Mouse (Mus musculus) kidney, embryonic 16.5 days (tissue): ENCODE data around the gene Sel1l3. TPM values are rescaled to one million over a fixed set of nuclear protein-coding genes. Genes with fewer than 3 reads are reported as not detected.

ENCODE experiments used
- ATAC-seq: fragments of 200-750 bp; cut with Nextera tagmentation; 2 replicates; pipeline ENCODE4 v1.8.0; 2017; ENCODE audit warnings: moderate TSS enrichment; ENCODE audit not compliant: low FRiP score, low TSS enrichment
- H3K27ac ChIP-seq: fragments of 300-500 bp; sonication (generic); 2 replicates; pipeline ENCODE4 v1.5.1; 2014; ENCODE audit warnings: low read length
- H3K27me3 ChIP-seq: fragments of 300-500 bp; sonication (generic); 2 replicates; pipeline ENCODE4 v1.6.1; 2014; ENCODE audit warnings: low read length, control low read depth, mixed read lengths; ENCODE audit not compliant: insufficient read depth
- H3K36me3 ChIP-seq: fragments of 300-500 bp; sonication (generic); 2 replicates; pipeline ENCODE4 v1.6.1; 2014; ENCODE audit warnings: low read length, control low read depth, mixed read lengths; ENCODE audit not compliant: insufficient read depth
- H3K4me1 ChIP-seq: fragments of 300-500 bp; sonication (generic); 2 replicates; pipeline ENCODE4 v1.6.1; 2014; ENCODE audit warnings: low read length, control low read depth, mixed read lengths; ENCODE audit not compliant: insufficient read depth
- H3K4me2 ChIP-seq: fragments of 300-500 bp; sonication (generic); replicated peaks from 2 replicates; pipeline ENCODE4 v1.6.1; 2014; ENCODE audit warnings: low read depth, low read length
- H3K4me3 ChIP-seq: fragments of 300-500 bp; sonication (generic); 2 replicates; pipeline ENCODE4 v1.5.1; 2014; ENCODE audit warnings: mild to moderate bottlenecking, low read length
- H3K9ac ChIP-seq: fragments of 300-500 bp; sonication (generic); replicated peaks from 2 replicates; pipeline ENCODE4 v1.6.1; 2014; ENCODE audit warnings: low read length
- H3K9me3 ChIP-seq: fragments of 300-500 bp; sonication (generic); 2 replicates; pipeline ENCODE4 v1.6.1; 2016; ENCODE audit warnings: low read length, control low read depth
- WGBS: fragments of 180-500 bp; shearing (Covaris S2); extraction: QIAGEN DNeasy Blood & Tissue Kit; methylation state at CpG from one replicate; pipeline ENCODE4 v1.1.7; 2014; 5-methylcytosine and 5-hydroxymethylcytosine counted together
- polyA plus RNA-seq: library from polyadenylated mRNA; unstranded; fragments of >200 nt; fragmentation: Nextera tagmentation; extraction: Ambion mirVana; gene quantifications from 2 replicates; pipeline ENCODE4 v1.2.1, GENCODE M21; 2015

Gene Sel1l3
- polyA plus RNA-seq, 1 experiment from 2014 or later, result 18.9 TPM

DNA sequence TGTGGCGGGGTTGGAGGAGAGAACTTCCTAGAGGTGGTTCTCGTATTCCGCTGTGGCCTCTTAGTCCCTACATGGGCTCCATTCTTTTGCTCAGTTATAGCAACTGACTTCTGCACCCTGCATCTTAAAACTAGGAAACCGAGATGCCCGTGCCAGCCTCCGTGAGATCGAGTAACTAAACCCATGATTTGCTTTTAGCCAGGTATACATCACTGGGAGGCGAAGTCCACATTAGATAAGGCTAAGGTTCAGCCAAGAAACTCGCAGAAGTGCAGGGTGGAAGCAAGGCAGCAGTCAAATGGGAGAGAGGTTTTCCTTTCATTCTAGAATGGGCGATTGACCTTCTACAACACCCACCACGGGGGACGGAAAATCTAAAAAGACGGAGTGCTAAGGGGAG is 11.7 kb upstream of the Sel1l3 start:
- H3K4me2 ChIP-seq, result no peak overlapping the region
- H3K4me3 ChIP-seq, result no peak overlapping the region
- WGBS, result 88% methylated on average over 13 of the region's 13 CpGs
- H3K36me3 ChIP-seq, result no peaks in the 10 kb centered on the region
- H3K4me1 ChIP-seq, result peaks cover 6% of the 10 kb centered on the region
- H3K27ac ChIP-seq, result no peak overlapping the region
- H3K27me3 ChIP-seq, result no peaks in the 10 kb centered on the region
- H3K9ac ChIP-seq, result no peak overlapping the region
- no peaks in the 10 kb centered on the region for H3K9me3 ChIP-seq
- ATAC-seq, result no peak

DNA sequence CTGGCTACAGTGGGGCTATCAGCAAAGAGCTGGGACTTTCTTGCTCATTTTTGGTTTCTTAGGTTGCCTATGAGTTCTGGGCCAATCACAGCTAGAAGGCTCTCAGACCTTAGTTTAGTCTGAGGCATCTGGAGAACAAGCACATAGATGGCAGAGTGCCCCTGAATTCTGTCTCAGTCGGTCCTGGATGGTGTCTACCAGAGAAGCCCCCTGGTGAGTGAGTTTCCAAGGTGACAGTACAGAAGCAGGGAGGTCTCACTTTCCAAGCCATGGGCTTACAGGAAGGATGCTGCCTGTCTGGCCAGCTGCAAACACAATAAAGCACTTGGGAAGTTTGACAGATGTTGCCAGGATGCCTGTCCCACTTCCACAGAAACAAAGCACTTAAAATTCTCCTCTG is 1.1 kb upstream of the Sel1l3 start:
- H3K4me2 ChIP-seq, result 0 out of 2 replicates have a peak overlapping the region, but pooled peaks have one; percentile 96
- peaks cover 3% of the 10 kb centered on the region; the same call in 1 of the 2 replicates for H3K27me3 ChIP-seq
- no peak overlapping the region for H3K4me3 ChIP-seq
- no peaks in the 10 kb centered on the region for H3K36me3 ChIP-seq
- no peak for ATAC-seq
- no peak overlapping the region for H3K9ac ChIP-seq
- no peaks in the 10 kb centered on the region for H3K9me3 ChIP-seq
- 0% methylated on average over 1 of the region's 1 CpGs for WGBS
- peaks cover 17% of the 10 kb centered on the region for H3K4me1 ChIP-seq
- no peak overlapping the region for H3K27ac ChIP-seq

- peaks cover 3% of the 10 kb centered on the region; the same call in 1 of the 2 replicates for H3K27me3 ChIP-seq
- H3K27ac ChIP-seq, result no peak overlapping the region; the same call in 1 of the 2 replicates
- peaks cover 17% of the 10 kb centered on the region for H3K4me1 ChIP-seq
- H3K36me3 ChIP-seq, result no peaks in the 10 kb centered on the region
- no peaks in the 10 kb centered on the region for H3K9me3 ChIP-seq
- no peak overlapping the region for H3K9ac ChIP-seq
- H3K4me2 ChIP-seq, result peak overlapping the region; percentile 96
- H3K4me3 ChIP-seq, result peak overlapping the region; percentile 72; the same call in 1 of the 2 replicates
- 17% methylated on average over 5 of the region's 5 CpGs for WGBS
- no peak for ATAC-seq
Measured at GRCm38 (mm10) chr5:53214362-53214761, 635 bp upstream of the Sel1l3 start.

GRCm38 (mm10) chr5:53212782-53213710 is 681 bp downstream of the Sel1l3 start:
- Histone ChIP-seq H3K27ac (peak overlapping the region; percentile 52), H3K4me1 (peaks cover 19% of the 10 kb centered on the region), H3K4me2 (peak overlapping the region; percentile 96), H3K4me3 (peak overlapping the region; percentile 72), H3K36me3 (no peaks in the 10 kb centered on the region), H3K9ac (peak overlapping the region; percentile 81), H3K9me3 (no peaks in the 10 kb centered on the region), H3K27me3 (peaks cover 3% of the 10 kb centered on the region; the same call in 1 of the 2 replicates)
- 1% methylated on average over 51 of the region's 99 CpGs for WGBS
- ATAC-seq, result peak; percentile 40

DNA sequence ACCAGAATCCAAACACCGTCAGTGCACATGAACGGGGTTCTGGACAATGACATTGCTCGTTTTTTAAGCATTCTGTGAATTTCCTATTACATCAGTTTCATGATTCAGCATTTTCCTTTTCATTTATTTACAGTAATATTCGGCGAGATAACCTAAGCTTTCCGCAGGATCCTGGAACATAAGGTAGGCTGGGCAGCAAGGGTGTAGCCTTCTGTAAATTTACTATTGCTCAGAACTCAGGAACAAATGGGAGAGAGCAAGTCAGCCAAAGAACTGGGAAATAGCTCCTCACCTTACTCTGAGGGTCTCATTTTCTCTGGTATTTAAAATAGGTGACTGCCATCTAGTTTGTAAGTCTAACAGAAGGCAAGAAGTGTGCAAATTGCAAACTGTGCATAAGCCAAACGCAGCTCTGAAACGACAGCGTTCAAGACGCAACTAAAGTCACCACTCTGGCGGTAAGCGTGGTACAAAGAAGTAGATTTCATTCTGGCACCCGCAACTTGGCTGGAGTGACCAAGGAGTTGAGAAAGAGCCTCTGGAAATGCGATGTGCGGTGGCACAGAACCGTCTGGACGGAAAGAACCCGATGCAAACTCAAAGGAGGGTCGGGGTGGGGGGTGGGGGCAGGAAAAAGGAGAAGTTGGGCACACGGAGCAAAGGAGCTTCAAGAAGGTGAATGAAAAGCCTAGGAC is 1.5 kb downstream of the Sel1l3 start:
- H3K27me3 ChIP-seq, result peaks cover 3% of the 10 kb centered on the region; the same call in 1 of the 2 replicates

DNA sequence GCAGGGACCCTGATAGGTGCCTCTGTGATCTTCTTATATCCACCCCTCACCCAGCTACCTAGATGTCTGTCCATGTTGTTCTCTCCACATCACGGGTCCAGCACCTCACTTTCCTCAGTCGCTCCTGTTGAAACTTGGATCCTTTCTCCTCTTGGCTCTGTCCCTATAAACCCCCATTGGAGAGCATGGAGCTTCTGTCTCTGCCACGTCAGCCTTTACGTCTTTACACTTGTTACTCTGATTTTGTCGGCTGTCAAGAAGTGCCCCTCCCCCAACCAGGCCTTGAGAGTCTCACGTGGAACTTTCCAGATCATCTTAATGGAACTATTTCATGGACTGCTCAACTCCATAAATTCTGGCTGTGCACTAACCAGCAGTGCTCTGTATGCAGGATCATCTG is 2.5 kb downstream of the Sel1l3 start:
- H3K4me2 ChIP-seq, result peak overlapping the region; percentile 96

More for the DNA sequence above, 1.5 kb downstream of the Sel1l3 start:
- H3K4me3 ChIP-seq, result peak overlapping the region; percentile 72
- WGBS, result 15% methylated on average over 20 of the region's 20 CpGs
- H3K4me2 ChIP-seq, result peak overlapping the region; percentile 96
- H3K9me3 ChIP-seq, result no peaks in the 10 kb centered on the region
- no peaks in the 10 kb centered on the region for H3K36me3 ChIP-seq
- peak overlapping the region; percentile 52 for H3K27ac ChIP-seq
- H3K4me1 ChIP-seq, result peaks cover 27% of the 10 kb centered on the region
- peak overlapping the region; percentile 81 for H3K9ac ChIP-seq
- ATAC-seq, result no peak

DNA sequence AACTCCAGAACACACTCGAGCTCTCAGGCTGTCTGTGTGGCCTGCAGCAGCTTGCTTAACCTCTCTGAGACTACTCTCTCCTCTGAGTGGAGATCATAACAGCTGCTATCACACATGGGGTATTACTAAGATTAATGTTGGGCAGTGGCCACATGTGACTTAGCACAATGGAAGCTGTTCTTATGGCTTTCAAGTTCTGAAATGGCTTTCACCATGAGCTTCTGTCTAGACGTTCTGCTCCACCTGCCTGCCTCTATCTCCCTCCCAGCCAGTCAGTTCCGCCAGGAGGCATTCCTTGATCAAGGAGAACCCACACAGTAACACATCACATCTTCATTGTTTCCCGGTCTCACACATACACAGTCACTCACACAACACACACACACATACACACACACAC is 3.2 kb downstream of the Sel1l3 start:
- Histone ChIP-seq H3K4me1 (peaks cover 31% of the 10 kb centered on the region), H3K27ac (no peak overlapping the region), H3K4me3 (no peak overlapping the region), H3K9ac (no peak overlapping the region), H3K27me3 (peaks cover 3% of the 10 kb centered on the region; the same call in 1 of the 2 replicates), H3K9me3 (no peaks in the 10 kb centered on the region), H3K4me2 (no peak overlapping the region), H3K36me3 (no peaks in the 10 kb centered on the region)
- 50% methylated on average over 4 of the region's 4 CpGs for WGBS
- ATAC-seq, result no peak

More for the DNA sequence above, 2.5 kb downstream of the Sel1l3 start:
- no peak overlapping the region for H3K9ac ChIP-seq
- 30% methylated on average over 6 of the region's 6 CpGs for WGBS
- no peak overlapping the region; the same call in 1 of the 2 replicates for H3K4me3 ChIP-seq
- H3K27me3 ChIP-seq, result peaks cover 3% of the 10 kb centered on the region; the same call in 1 of the 2 replicates
- no peak overlapping the region for H3K27ac ChIP-seq
- H3K4me1 ChIP-seq, result peaks cover 31% of the 10 kb centered on the region
- no peaks in the 10 kb centered on the region for H3K9me3 ChIP-seq
- no peaks in the 10 kb centered on the region for H3K36me3 ChIP-seq
- no peak for ATAC-seq

DNA sequence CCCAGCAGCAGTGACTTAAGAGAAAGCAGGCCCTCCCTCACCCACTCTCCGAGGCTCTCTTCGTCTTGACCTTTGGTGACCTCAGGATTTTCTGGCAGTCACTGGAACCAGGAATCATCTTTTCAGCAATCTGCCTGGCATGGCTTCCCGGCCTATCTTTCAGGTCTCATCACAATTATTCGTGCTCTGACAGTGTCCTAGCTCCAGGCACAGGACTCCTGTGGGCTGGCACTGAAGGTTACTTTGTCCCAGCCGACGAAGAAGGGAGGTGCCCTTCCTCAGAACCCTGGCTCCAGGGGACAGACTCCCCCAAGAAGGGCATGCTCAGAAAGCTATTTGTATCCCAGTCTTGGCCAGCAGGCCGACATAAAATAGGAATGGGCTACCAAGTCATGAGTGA is 4.0 kb downstream of the Sel1l3 start:
- 32% methylated on average over 7 of the region's 7 CpGs for WGBS

DNA sequence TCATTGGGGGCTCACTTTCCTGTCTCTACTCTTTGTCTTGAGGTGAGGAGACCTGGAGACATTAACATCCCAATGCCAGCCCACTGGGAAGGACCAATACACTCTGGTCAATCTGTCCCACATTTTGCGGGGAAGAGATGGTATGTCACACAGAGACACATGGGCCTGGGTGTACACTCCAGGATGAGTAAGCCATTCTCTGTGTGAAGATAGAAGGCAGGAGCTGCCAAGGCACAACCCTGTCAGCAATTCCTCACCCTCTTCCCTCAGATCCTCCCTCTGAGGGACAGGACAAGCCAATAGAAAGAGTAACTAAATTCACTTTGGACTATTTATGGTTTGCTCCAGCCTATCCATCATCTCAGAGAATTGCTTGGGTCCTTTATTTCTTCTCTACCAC is 5.0 kb downstream of the Sel1l3 start:
- WGBS, result 89% methylated on average over 1 of the region's 1 CpGs
- no peak for ATAC-seq
- H3K9ac ChIP-seq, result no peak overlapping the region

More for the DNA sequence above, 4.0 kb downstream of the Sel1l3 start:
- no peak overlapping the region for H3K4me3 ChIP-seq
- H3K36me3 ChIP-seq, result no peaks in the 10 kb centered on the region
- H3K27ac ChIP-seq, result no peak overlapping the region
- H3K27me3 ChIP-seq, result peaks cover 3% of the 10 kb centered on the region; the same call in 1 of the 2 replicates
- peaks cover 31% of the 10 kb centered on the region for H3K4me1 ChIP-seq
- no peak overlapping the region for H3K9ac ChIP-seq
- no peak overlapping the region for H3K4me2 ChIP-seq
- no peak for ATAC-seq
- H3K9me3 ChIP-seq, result no peaks in the 10 kb centered on the region

More for the DNA sequence above, 5.0 kb downstream of the Sel1l3 start:
- Histone ChIP-seq H3K4me1 (peaks cover 31% of the 10 kb centered on the region), H3K36me3 (no peaks in the 10 kb centered on the region), H3K27ac (no peak overlapping the region), H3K9me3 (no peaks in the 10 kb centered on the region), H3K4me2 (no peak overlapping the region), H3K4me3 (no peak overlapping the region), H3K27me3 (no peaks in the 10 kb centered on the region; the same call in 1 of the 2 replicates)
